Mouse (Mus musculus): Measurements from ENCODE around the gene Syne1. TPM values are rescaled to one million over a fixed set of nuclear protein-coding genes. Genes with fewer than 3 reads are reported as not detected.

Syne1 gene
- polyA plus RNA-seq, 1 experiment from 2014 or later, result 3.2 TPM

DNA sequence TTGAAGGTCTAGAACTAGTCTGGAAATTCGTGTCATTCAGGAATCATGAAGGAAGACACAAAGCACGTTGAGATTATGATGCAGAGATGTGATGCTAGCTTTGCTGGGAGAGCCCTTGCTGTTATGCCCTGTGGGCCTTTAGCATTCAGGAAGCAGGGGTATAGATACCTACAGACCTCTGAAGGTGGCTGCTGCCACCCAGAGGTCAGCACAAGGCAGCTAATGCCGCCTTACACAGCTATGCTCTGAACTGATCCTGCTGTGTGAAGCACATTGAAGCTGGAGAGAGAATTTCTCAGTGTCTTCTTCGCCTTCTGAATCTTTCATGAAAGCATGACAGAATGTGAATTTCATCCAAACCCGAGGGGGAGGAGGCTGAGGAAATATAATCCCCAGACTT is 3.7 kb upstream of the Syne1 start:
- DNase-seq (ENCODE audit: low spot score), result no peak
- WGBS, result 23% methylated on average over 5 of the region's 5 CpGs

DNA sequence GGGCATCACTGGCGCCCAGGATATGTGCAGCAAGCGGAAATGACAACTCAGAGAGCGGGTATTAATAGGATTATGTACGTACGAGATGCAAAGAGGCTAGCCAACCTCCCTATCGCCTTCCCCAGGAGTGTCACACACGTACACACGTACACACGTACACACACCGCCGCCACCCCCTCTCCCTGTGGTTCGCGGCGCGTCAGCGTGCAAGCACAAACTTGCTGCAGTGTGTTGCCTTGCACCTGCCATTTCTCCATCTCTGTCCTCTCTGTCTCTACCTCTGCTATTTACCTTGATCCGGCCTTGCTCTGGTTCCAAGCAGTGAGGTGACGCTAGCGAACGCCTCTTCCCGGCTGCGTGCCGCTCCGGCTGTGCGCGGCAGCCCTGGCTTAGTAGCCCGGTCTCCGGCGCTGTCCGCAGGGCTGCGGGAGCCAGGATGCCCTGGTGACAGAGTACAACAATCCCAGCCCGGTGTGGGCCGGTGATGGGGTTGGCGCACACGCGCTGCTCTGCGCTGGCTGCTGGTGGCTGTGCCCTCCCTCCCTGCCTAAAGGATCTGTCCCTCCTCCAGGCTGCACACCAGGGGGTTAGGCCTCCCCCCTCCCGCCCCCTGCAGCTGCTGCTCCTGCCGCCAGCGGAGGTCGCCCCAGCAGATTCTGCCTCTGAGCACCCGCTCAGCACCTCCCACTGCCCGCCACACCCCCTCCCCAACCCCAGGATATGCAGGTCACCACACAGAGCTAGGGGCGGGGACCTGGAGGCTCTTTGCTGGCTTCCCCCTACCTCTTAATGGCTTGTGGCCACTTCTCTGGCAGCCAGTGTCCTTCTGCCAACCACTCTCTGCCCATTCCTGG is 887 bp downstream of the Syne1 start:
- H3K36me3 ChIP-seq, result no peaks in the 10 kb centered on the region
- WGBS, result under 1% methylated on average over 43 of the region's 44 CpGs
- H3K4me3 ChIP-seq, result peak overlapping the region; percentile 69
- H3K4me1 ChIP-seq (replicated peaks), result peaks cover 14% of the 10 kb centered on the region
- DNase-seq (ENCODE audit: low spot score), result peak; percentile 65
- no peaks in the 10 kb centered on the region for H3K9me3 ChIP-seq
- peaks cover 4% of the 10 kb centered on the region for H3K27me3 ChIP-seq (ENCODE audit: insufficient read depth, poor library complexity, severe bottlenecking)
- peak overlapping the region; percentile 72 for H3K27ac ChIP-seq

More for the DNA sequence above, 3.7 kb upstream of the Syne1 start:
- Histone ChIP-seq H3K4me1 (replicated peaks) (peaks cover 10% of the 10 kb centered on the region), H3K27me3 (ENCODE audit: insufficient read depth, poor library complexity, severe bottlenecking) (no peaks in the 10 kb centered on the region), H3K27ac (no peak overlapping the region), H3K9me3 (no peaks in the 10 kb centered on the region), H3K36me3 (no peaks in the 10 kb centered on the region), H3K4me3 (no peak overlapping the region)

DNA sequence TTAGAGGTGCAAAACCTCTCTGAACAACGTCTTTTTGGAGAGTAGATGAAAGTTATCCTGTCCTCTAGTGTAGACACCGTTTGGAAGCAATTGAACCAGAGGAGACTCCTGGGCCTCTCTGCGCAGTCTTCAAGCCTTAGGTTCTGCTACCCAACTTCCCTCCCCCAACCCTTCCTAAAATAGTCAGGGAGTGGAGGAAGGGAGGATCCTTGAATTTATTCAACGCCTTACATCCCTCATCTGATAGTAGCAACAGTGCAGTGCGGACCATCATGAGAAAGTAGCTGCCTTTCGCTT is 1.5 kb downstream of the Syne1 start:
- peaks cover 14% of the 10 kb centered on the region for H3K4me1 ChIP-seq (replicated peaks)
- no peaks in the 10 kb centered on the region for H3K36me3 ChIP-seq
- H3K27ac ChIP-seq, result no peak overlapping the region
- H3K9me3 ChIP-seq, result no peaks in the 10 kb centered on the region
- no peak for DNase-seq (ENCODE audit: low spot score)
- WGBS, result 8% methylated on average over 6 of the region's 6 CpGs
- peak overlapping the region; percentile 69 for H3K4me3 ChIP-seq
- peaks cover 4% of the 10 kb centered on the region for H3K27me3 ChIP-seq (ENCODE audit: insufficient read depth, poor library complexity, severe bottlenecking)

DNA sequence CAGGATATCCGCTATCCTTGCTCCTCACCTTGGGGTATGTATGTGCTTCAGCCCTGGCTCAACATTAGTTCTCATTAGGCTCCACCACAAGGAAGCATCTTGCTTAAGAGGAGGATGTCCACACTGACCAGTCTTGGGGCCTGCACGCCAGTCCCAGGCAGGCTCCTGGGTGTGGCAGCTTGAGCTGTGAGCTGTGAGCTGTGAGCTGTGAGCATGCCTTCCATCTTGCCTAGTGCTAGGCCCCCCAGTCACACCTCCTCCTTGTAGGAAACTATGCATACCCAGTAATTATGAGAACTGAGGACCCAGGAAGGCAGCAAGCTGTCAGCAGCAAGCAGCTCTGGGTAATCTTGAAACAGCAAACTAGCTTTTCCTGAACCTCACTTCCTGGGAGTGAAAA is 2.6 kb downstream of the Syne1 start:
- H3K27ac ChIP-seq, result no peak overlapping the region
- DNase-seq (ENCODE audit: low spot score), result no peak
- 83% methylated on average over 2 of the region's 2 CpGs for WGBS

DNA sequence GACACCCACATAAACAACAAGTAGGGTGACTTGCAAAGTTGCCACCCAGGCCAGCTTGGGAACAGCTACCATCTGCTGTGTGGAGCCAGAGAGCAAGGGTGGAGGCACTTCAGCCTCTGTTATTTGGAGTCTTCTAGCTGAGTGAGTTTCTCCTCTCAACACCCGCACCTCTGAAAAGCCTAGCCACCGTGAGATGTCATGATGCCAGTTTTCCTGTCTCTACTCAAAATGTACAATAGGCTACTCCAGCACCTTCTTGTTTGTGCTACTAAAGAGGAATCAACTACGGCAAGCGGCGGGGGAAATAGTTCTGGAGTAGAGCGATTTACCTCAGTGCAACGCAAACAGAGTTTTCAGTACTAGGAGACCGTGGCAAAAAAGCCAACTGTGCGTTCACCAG is 3.5 kb downstream of the Syne1 start:
- Histone ChIP-seq H3K9me3 (no peaks in the 10 kb centered on the region), H3K4me3 (no peak overlapping the region), H3K36me3 (no peaks in the 10 kb centered on the region), H3K27me3 (ENCODE audit: insufficient read depth, poor library complexity, severe bottlenecking) (peaks cover 4% of the 10 kb centered on the region), H3K4me1 (replicated peaks) (peaks cover 14% of the 10 kb centered on the region), H3K27ac (no peak overlapping the region)
- DNase-seq (ENCODE audit: low spot score), result no peak
- WGBS, result 91% methylated on average over 9 of the region's 9 CpGs

More for the DNA sequence above, 2.6 kb downstream of the Syne1 start:
- Histone ChIP-seq H3K4me1 (replicated peaks) (peaks cover 14% of the 10 kb centered on the region), H3K27me3 (ENCODE audit: insufficient read depth, poor library complexity, severe bottlenecking) (peaks cover 4% of the 10 kb centered on the region), H3K4me3 (no peak overlapping the region), H3K36me3 (no peaks in the 10 kb centered on the region), H3K9me3 (no peaks in the 10 kb centered on the region)

DNA sequence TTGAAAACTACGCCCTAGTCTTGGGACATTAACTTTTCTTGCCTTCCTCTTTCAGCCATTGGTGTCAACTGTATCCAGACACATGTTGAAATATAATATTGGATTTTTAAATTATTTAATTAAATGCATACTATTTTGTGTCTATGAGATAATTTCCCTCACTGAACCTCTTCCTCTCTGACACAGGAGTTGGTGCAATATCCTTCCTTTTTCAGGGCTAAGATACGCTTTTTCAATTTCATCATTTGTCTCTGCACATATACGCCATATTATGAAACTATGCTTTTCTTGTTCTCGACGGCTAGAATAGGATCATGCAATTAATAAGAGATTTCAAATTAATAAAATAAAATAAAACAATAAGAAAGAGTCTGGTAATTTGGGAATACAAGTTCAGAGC is 4.9 kb downstream of the Syne1 start:
- WGBS, result 94% methylated on average over 5 of the region's 5 CpGs

DNA sequence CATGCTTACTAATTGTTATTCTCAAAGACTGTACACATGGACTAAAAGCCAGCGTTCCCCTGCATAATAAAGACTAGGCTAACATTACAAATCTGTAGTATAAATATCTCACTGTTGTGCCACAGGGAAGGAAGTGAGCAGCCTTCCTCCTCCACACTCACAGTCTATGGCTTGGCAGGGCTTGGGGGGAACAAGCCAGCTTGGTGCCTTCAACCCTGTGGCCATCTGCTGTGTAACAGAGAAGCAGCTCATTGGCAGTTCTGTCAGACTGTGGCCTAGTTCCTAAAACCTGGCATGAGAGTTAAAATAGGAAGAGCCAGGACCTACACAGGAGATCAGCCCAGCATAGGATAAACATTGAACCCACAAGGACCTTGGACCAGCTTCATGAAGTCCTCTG is 23.0 kb downstream of the Syne1 start:
- no peak overlapping the region for H3K27ac ChIP-seq
- H3K9me3 ChIP-seq, result no peaks in the 10 kb centered on the region
- DNase-seq (ENCODE audit: low spot score), result no peak
- H3K36me3 ChIP-seq, result no peaks in the 10 kb centered on the region
- WGBS, result 95% methylated on average over 1 of the region's 1 CpGs
- H3K4me3 ChIP-seq, result no peak overlapping the region
- no peaks in the 10 kb centered on the region for H3K4me1 ChIP-seq (replicated peaks)
- H3K27me3 ChIP-seq (ENCODE audit: insufficient read depth, poor library complexity, severe bottlenecking), result no peaks in the 10 kb centered on the region

More for the DNA sequence above, 4.9 kb downstream of the Syne1 start:
- no peak overlapping the region for H3K27ac ChIP-seq
- DNase-seq (ENCODE audit: low spot score), result no peak
- H3K9me3 ChIP-seq, result no peaks in the 10 kb centered on the region
- H3K4me3 ChIP-seq, result no peak overlapping the region
- peaks cover 4% of the 10 kb centered on the region for H3K27me3 ChIP-seq (ENCODE audit: insufficient read depth, poor library complexity, severe bottlenecking)
- H3K36me3 ChIP-seq, result no peaks in the 10 kb centered on the region
- H3K4me1 ChIP-seq (replicated peaks), result peaks cover 14% of the 10 kb centered on the region

DNA sequence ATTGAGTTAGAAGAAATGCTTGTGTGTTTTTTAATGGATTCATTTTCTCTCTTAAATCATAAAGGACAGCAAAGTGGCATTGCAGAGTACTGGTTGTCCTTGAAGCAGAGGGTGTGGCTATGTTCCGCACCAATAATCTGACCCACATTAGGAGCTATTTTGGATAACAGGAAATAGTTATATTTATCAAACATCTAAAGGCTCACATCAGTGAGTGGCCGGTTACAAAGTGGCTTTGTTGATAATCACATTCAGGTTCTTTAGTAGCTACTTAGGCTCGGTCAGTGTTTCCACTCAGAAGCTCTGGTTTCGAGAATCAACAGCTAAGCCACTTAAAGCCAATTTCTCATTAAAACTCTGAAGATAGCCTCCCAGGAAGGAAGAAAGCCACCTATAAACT is 23.6 kb downstream of the Syne1 start:
- Histone ChIP-seq H3K27me3 (ENCODE audit: insufficient read depth, poor library complexity, severe bottlenecking) (no peaks in the 10 kb centered on the region), H3K27ac (no peak overlapping the region), H3K36me3 (no peaks in the 10 kb centered on the region), H3K4me3 (no peak overlapping the region), H3K9me3 (no peaks in the 10 kb centered on the region), H3K4me1 (replicated peaks) (no peaks in the 10 kb centered on the region)
- no peak for DNase-seq (ENCODE audit: low spot score)
- 87% methylated on average over 4 of the region's 4 CpGs for WGBS

DNA sequence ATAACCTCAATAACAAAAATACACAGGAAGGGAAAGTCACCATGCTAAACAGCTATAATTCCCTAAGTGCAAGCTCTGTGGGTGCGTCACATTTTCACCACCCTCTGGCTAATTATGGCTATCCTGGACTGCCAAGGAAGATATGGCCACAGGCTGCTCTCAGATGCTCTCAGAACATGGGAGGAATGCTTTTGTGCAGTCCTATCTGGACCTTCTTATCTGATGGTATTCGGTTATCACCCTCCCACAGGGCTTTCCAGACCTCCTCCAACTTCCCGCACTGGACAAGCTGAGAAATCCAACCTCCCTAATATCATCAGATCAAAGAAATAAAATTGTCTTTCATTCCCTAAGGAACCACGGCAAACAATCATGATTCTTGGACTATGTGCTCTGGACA is 28.4 kb downstream of the Syne1 start:
- no peaks in the 10 kb centered on the region for H3K36me3 ChIP-seq
- no peak for DNase-seq (ENCODE audit: low spot score)
- H3K4me3 ChIP-seq, result no peak overlapping the region
- no peaks in the 10 kb centered on the region for H3K27me3 ChIP-seq (ENCODE audit: insufficient read depth, poor library complexity, severe bottlenecking)
- 88% methylated on average over 4 of the region's 4 CpGs for WGBS
- H3K27ac ChIP-seq, result no peak overlapping the region
- no peaks in the 10 kb centered on the region for H3K9me3 ChIP-seq
- no peaks in the 10 kb centered on the region for H3K4me1 ChIP-seq (replicated peaks)

DNA sequence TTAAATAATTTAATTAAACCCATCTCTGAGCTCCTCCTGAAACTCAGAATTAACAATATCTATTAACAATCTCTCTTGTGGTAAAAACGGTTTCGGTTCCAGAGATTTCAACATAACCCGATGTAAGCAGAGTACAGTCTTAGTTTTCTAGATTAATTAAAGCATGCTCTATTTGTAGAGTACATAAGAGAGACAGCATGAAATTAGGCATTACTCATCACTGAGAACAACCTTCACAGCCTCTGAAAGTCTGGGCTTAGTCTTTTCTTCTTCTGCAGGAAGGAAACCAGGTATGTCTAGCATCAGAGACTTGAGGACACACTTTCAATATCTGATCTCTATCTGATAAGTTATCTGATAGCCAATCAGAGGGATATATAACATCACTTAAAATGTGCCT is 29.0 kb downstream of the Syne1 start:
- DNase-seq (ENCODE audit: low spot score), result no peak
- Histone ChIP-seq H3K36me3 (no peaks in the 10 kb centered on the region), H3K4me1 (replicated peaks) (no peaks in the 10 kb centered on the region), H3K4me3 (no peak overlapping the region), H3K27ac (no peak overlapping the region), H3K27me3 (ENCODE audit: insufficient read depth, poor library complexity, severe bottlenecking) (no peaks in the 10 kb centered on the region), H3K9me3 (no peaks in the 10 kb centered on the region)
- 95% methylated on average over 3 of the region's 3 CpGs for WGBS

DNA sequence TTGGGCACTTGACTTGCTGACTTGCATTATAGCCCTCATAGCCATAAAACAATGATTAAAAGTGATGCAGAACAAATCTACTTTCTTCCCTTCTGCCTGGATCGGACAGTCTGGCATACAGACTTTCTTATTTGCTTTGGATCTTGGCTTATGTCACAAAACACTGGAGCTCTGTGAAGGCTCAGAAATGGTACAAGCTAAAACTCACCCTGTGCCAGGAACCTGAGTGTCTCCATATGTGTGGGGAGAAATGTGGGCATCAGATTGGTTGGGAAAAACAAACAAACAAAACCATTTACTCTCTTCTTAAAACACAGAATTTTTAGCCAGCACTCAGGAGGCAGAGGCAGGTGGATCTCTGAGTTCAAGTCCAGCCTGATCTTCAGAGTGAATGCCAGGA is 30.6 kb downstream of the Syne1 start:
- no peak for DNase-seq (ENCODE audit: low spot score)
- 85% methylated on average over 1 of the region's 1 CpGs for WGBS
- H3K9me3 ChIP-seq, result no peaks in the 10 kb centered on the region
- H3K4me3 ChIP-seq, result no peak overlapping the region
- H3K36me3 ChIP-seq, result no peaks in the 10 kb centered on the region
- H3K27me3 ChIP-seq (ENCODE audit: insufficient read depth, poor library complexity, severe bottlenecking), result no peaks in the 10 kb centered on the region
- no peaks in the 10 kb centered on the region for H3K4me1 ChIP-seq (replicated peaks)
- no peak overlapping the region for H3K27ac ChIP-seq

DNA sequence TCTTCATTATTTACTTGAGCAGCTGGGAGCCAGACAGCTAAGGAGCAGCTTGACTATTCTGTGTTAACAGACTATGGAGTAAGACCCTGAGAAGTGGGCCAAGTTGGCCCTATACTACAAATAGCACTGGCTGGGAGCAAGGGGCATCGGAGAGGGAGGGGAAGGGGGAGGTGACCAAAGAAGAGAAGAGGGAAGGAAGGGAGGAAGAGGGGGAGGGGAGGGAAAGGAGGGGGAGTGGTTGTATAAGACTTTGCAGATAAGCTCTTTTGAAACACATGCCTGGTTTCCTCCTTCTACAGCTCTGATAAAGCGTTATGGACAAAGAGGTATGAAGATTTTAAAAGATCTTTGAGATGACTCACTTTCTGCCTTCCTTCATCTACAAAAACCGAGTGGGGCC is 36.0 kb downstream of the Syne1 start:
- Histone ChIP-seq H3K4me1 (replicated peaks) (no peaks in the 10 kb centered on the region), H3K27ac (no peak overlapping the region), H3K9me3 (no peaks in the 10 kb centered on the region), H3K4me3 (no peak overlapping the region), H3K27me3 (ENCODE audit: insufficient read depth, poor library complexity, severe bottlenecking) (no peaks in the 10 kb centered on the region), H3K36me3 (no peaks in the 10 kb centered on the region)
- WGBS, result 19% methylated on average over 3 of the region's 3 CpGs
- no peak for DNase-seq (ENCODE audit: low spot score)

DNA sequence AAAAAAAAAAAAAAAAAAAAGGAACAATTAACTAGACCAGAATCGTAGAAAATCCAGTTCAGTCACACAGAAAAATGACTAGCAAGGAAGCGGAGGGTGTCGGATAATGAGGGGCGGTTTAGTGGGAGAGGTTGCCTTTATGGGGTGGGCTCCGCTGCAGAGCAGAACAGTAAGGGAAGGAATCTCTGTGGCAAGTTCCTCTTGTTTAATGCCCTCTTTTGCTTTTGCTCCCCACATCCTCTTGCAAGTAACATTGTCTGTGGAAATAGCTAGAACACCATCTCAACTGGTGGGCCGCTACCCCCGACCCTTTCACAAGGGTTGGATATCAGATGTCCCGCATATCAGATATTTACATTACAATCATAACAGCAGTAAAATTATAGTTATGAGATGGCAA is 37.1 kb downstream of the Syne1 start:
- Histone ChIP-seq H3K27me3 (ENCODE audit: insufficient read depth, poor library complexity, severe bottlenecking) (no peaks in the 10 kb centered on the region), H3K27ac (no peak overlapping the region), H3K36me3 (no peaks in the 10 kb centered on the region), H3K4me1 (replicated peaks) (no peaks in the 10 kb centered on the region), H3K4me3 (no peak overlapping the region), H3K9me3 (no peaks in the 10 kb centered on the region)
- no peak for DNase-seq (ENCODE audit: low spot score)
- 91% methylated on average over 8 of the region's 8 CpGs for WGBS

DNA sequence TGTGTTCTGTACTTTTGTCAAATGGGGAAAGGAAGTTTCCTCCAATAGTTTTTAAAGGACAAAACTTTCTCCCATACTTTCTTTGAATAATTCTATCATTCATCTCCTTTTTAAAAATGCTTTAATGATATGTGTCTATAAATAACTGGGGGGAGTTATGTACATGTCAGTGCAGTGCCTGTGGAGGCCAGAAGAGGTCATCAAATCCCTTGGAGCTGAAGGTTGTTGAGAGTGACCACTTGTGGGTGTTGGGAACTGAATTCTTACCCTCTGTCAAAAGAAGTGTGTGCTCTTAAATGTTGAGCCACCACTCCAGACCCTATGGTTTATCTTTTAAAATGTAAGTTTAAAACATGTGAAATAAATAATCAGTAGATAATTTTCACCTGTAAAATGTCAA is 39.0 kb downstream of the Syne1 start:
- Histone ChIP-seq H3K4me3 (no peak overlapping the region), H3K36me3 (no peaks in the 10 kb centered on the region), H3K27me3 (ENCODE audit: insufficient read depth, poor library complexity, severe bottlenecking) (no peaks in the 10 kb centered on the region), H3K9me3 (no peaks in the 10 kb centered on the region), H3K4me1 (replicated peaks) (no peaks in the 10 kb centered on the region), H3K27ac (no peak overlapping the region)
- DNase-seq (ENCODE audit: low spot score), result no peak
